Mouse (Mus musculus) ES-E14 (cell line): ENCODE data around the gene Ctxn1.

Experiments used
- CHD2 ChIP-seq: IDR thresholded peaks from 2 replicates; pipeline ENCODE4 v1.6.1; 2014; ENCODE audit warnings: mild to moderate bottlenecking, low read depth, low read length, inconsistent platforms
- MAFK ChIP-seq: IDR thresholded peaks from 2 replicates; pipeline ENCODE4 v1.6.1; 2014; ENCODE audit warnings: mild to moderate bottlenecking, low read depth, low read length, inconsistent platforms; ENCODE audit not compliant: insufficient read depth
- ZNF384 ChIP-seq: IDR thresholded peaks from 2 replicates; pipeline ENCODE4 v1.6.1; 2012; ENCODE audit warnings: low read depth, low read length, inconsistent platforms

- TF ChIP-seq ZNF384 (no peak), CHD2 (no peak), MAFK (no peak)
Measured at GRCm38 (mm10) chr8:4227919-4228318, 31.2 kb downstream of the Ctxn1 start.
